Mouse (Mus musculus): ENCODE measurements around the gene Asrgl1.

The Asrgl1 gene

DNA sequence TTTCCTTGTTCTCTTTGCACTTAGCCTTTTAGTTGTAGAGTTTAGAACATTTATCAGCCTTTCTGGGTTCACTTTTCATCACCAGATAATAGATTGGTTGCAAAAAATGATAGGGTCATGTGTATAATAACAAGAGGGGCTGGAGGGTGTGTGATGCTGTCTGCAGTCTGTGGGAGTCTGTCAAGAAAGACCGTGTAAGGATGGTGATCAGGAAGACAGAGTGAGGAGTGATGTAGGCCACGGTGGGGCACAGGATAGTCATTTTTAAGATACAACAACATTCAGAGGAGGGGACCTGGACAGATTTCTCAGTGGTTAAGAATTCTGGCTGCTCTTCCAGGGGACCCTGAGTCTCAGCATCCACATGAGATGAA, 63.3 kb downstream of the Asrgl1 start:
- in situ Hi-C loops (cut with MboI, MseI), result no loop called here

DNA sequence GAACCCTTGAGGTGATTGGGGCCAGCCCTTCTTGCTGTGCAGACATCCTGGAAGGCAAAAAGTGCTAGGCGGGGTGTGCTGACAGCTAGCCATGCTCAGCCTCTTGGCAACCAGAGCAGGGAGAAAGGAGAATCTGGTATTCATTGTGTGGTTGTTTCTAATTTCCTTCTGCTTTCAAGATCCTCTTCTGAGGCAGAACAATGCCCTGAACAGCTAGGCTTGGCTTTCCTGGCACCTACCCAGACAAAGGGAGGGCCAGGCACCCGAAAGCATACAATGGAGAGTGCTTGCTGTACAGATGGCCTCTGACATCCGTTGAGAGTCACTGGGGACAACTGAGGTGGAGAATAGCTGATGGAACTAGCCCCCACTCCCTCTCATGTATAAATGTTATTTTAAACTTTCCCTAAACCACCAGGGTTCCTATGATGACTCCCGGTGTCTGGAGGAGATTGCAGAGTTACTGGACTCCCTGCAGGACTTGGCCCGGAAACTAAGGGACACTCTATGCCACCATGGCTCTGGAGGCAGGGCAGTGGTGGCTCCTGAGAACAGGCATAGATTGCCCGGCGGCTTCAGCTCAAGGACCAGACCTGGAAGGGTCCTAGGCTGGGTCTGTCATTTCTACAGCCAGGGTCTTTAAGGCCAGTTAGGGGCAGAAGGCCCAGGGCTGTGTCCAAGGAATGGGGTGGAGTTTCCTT, 63.8 kb downstream of the Asrgl1 start:
- in situ Hi-C loops (cut with MboI, MseI), result no loop called here

DNA sequence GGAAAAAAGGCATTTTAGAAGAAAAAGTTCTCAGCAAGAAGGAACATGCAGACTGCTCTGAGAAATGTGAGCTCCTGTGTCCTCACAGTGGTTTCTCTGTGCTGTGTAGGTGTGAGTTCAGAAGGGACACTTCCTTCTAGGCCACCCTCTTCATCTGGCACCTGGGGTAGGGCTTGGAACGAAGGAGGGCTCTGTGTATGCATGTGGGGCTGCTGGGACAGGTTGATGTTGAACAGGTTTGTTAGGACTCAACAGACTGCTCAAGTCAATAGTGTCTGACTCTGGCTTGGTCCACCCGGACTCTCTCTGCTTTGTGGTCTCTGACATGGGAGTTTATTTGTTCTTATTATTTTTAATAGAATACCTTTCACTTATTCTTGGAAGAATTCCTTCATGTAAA, 65.1 kb downstream of the Asrgl1 start:
- in situ Hi-C loops (cut with MboI, MseI), result no loop called here

DNA sequence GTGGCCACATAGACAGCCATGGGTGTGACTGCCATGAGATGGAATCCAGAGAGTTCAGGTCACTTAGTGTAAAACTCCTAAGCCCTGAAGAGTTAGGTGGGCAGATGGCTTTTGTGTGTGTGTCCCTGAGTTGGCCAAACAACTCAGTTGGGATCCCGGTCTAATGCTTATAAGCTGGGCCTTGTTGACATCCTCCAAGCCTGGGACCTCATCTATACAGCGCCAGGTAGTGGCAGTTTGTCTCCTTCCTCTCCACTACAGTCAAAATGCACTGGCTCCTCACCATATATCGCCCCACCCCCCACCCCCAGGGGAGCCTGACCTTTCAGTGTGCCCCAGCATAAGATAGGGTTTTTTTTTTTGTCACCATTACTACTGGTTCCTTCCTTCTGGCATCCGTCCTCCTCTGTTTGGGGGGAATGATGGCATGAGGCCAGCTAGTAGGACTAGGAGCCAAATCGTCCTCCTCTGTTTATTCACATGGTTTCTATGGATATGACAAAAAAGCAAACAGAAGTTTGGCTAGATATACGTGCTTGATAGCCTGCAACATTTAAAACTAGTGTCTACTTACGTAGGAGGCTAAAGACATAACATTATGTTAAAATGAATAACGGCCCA, 65.6 kb downstream of the Asrgl1 start:
- in situ Hi-C loops (cut with MboI, MseI), result no loop called here

DNA sequence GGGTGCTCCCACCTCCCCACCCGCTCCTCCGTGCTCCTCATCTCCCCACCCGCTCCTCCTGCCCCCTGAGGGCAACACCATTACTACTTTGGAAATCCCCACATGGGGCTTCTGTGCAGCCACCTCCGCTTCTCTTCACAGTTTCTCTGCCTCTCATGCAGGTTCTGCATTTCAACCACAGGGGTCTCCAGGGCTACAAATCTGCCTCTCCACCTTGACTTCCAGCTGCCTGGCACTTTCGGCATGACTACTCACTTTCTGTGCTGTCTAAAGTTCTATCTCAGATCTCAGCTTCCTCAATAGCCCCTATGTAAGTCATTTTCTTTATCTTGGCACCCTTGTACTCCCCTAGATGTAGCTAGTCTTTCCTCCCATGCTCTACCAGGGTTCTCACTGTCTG, 68.1 kb downstream of the Asrgl1 start:
- in situ Hi-C loops (cut with MboI, MseI), result no loop called here

DNA sequence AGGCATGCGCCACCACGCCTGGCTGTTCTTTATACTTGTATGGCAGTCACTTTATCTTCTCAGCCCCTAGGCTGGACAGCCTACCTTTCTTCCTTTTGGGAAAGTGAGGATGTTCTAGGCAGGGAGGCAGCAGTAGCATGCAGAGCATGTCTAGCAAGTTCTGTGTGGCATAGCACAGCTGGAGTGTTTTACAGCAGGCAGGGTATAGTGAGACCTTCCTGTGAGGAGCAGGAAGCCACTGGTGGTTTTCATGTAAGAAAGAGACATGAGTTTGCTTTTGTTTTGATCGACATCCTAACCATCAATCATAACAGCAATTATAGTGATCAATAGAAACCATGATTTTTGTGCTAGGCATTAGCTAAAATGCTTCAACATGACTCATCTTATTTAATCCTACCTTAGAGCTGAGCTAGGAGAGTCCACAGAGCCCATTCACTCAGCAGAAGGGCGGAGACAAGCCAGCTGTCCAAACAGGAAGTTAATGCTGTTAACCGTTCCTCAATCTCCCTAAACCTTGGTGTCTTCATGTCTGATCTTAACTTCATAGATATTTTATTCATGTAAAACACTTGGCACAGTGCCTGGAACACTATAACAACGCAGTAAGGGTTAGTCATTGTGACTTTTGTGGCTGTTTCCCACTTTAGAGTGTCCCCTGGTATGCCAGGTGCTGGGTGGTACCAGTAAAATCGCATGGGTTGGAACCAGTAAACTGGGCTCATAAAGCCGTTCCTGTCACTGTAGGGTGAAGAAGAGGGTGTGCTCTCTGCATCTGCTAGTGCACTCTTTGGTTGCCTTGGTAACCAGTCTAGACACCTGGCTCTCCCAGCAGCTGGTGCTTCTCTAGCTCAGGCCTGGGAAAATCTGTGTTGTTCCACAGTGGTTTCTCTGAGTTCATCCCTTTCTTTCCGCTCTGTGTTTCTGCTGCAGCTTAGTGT, 69.5 kb downstream of the Asrgl1 start:
- in situ Hi-C loops (cut with MboI, MseI), result no loop called here

DNA sequence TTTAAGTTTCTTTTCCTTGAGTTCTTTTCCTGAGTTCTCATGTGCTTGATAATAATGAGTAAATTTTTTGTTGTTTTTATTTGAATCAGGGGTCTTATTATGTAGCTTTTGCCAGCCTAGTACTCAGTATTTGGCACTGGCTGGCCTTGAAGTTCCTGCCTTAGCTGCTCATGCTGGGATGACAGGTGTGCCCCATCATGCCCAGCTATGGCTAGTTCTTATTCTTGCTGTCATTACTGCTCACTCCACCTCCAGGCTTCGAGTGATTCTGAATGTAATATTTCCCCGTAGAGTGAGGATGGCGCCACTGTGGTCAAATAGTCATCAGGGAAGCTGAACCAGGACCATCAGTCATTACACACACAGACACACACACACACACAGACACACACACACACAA, 71.6 kb downstream of the Asrgl1 start:
- in situ Hi-C loops (cut with MboI, MseI), result no loop called here

DNA sequence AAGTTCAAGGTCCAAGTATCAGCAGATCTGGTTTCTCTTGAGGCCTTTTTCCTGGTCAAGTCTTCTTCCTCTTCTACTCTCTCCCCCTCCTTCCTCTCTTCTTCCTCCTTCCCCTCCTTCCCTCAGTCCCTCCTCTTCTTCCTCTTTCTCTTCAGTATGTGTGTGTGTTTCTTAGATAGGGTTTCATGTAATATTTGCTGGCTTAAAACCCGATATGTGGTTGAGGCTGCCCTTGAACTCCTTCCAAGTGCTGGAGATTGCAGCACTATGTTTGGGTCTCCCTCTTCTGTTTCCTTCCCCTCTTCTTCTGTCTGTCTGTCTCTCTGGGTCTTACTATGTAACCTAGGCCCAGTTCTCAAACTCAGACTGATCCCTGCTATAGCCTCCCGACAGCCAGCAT, 72.6 kb downstream of the Asrgl1 start:
- in situ Hi-C loops (cut with MboI, MseI), result no loop called here

DNA sequence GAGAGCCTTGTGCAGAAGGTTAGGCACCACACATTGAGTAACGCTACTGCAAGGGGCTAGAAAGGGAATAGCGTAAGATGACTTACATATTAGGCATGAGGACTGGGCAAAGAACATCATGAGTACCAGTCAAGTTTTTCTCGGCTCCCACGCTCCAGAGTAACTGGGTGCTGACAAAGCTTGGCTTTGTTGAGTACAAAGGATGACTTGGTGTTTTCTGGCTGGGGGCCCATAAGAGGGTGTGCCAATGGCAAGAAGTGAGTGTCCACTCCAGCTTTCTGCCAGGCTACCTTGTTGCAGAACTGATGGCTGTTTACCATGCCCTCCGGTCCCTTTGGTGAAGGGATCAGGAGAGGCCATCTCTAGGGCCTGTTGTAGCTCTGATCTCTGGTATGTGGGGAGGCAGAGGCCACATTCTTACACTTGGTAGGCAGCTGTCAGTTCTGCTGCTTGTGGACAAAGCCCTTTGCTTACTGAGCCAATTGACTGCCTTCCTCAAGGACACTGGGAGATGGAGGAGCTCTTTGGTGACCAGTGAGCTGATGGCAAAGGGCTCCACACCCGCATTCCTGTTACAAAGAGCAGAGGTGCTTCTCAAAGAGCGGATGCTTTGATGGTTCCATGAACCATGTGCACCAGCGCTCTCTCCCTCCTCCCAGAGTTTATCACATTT, 74.1 kb downstream of the Asrgl1 start:
- in situ Hi-C loops (cut with MboI, MseI), result no loop called here

DNA sequence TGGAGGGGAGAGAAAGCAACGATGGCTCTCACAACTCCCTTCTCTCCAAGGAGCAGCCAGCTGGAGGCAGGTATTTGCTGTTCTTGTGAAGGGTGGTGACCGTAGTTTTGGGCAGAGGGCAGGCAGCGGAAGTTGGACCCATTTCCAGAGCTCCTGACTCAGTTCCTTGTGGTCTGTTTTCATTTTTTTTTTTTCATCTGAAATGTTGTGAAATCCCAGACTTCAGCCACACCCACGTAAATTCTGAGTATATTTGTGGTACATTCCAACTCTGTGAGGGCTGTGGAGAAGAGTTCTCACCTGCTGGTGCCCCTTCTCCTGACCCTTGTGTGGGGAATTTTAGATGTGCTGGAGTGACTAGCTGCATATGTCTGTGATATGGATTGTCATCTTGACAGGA, 75.3 kb downstream of the Asrgl1 start:
- in situ Hi-C loops (cut with MboI, MseI), result no loop called here

All from T-helper 2 cell (primary cell).